Mouse (Mus musculus): Measurements from ENCODE around the gene Pon1.
"Not testable (repeated sequence)": the region's sequence is repeated elsewhere in the genome, so short reads cannot be mapped to it uniquely, and the experiment has no call there.

Pon1 gene

DNA sequence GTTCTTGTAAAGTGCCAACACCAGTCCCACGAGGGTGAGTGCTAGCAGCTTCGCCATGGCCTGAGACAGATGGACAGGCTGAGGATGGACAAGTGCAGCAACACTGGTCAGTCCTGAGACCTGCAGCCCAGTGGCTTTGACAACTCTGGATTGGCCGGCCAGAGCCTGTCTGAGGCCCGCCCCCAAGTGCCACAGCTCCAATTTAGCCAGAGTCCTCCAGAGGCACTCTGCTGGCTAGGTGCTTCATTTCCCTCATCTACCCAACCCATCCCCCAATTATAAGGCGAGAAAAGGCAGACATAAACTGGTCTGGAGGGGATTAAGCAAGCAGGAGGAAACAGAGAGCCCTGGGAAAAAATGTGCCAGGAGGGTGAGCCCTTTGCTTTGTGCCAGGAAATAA lies at the start of gene Pon1:
TSS of gene Pon1 (minus strand) at position 254 of the 400 bp plus-strand sequence.
- peak; percentile 39 for DNase-seq (ENCODE audit: low spot score)

GRCm38 (mm10) chr6:5238799-5239198 lies 45.1 kb upstream of the Pon1 start:
- DNase-seq (ENCODE audit: low spot score), result no peak

DNA sequence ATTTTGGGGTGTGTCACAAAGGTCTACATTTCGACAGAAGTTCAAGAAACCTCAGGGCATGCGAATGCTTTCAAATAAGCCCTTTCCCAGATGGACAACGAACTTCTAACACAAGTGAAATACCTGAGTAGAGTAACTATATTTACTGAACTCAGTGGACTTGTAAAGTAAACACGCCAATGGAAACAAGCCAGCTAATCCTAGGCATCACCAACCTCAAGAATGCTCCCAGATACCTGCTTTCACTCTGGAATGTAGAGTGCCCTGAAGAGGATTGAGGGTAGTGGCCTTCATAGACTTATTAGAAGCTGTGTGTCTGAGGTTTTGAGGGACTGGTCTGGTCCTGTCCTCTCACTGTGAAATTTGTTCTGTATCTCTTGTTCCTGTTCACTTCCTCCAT lies 43.8 kb upstream of the Pon1 start:
- DNase-seq (ENCODE audit: low spot score), result peak; percentile 73

- no peak for DNase-seq (ENCODE audit: low spot score)
Measured at GRCm38 (mm10) chr6:5236843-5237371, 43.2 kb upstream of the Pon1 start.

DNA sequence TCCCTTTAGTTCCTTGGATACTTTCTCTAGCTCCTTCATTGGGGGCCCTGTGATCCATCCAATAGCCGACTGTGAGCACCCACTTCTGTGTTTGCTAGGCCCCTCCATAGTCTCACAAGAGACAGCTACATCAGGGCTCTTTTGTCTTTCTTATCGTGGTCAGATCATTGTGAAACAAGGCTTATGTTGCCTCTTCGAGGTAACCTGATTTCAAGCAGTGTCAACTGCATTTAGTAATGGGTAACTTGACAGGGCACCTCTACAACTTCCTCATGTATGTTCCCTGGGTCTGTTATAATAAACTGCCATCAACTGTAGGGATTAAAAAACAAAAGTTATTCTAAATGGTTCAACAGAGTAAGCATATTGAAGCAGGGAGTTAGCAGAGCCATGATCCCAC lies 40.8 kb upstream of the Pon1 start:
- no peak for DNase-seq (ENCODE audit: low spot score)

DNA sequence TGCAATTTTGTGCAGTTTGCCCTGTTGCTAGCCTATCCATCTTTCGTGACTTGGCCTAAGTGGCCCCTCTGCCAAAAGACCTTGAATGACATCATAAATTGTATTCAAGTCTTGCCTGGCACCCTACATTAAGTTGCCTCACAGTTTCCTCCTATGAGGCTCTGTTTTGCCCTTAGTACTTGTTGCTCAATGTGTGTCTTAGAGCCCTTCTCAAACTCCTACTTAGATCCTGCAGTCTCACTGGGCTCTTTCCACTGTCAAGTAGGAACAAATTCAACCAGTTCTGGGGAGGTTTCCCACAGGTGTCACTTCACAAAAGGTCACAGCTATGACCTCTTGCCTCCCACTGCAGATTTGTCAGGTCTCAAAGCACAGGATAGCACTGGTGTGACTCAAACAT lies 40.1 kb upstream of the Pon1 start:
- DNase-seq (ENCODE audit: low spot score), result peak; percentile 75

- DNase-seq (ENCODE audit: low spot score), result peak; percentile 51
Measured at GRCm38 (mm10) chr6:5232022-5232421, 38.3 kb upstream of the Pon1 start.

- no peak for DNase-seq (ENCODE audit: low spot score)
Measured at GRCm38 (mm10) chr6:5230261-5230660, 36.5 kb upstream of the Pon1 start.

GRCm38 (mm10) chr6:5223551-5223950 lies 29.8 kb upstream of the Pon1 start:
- not testable (repeated sequence) for DNase-seq (ENCODE audit: low spot score)

- no peak for DNase-seq (ENCODE audit: low spot score)
Measured at GRCm38 (mm10) chr6:5222080-5222479, 28.3 kb upstream of the Pon1 start.

GRCm38 (mm10) chr6:5218190-5218589 lies 24.4 kb upstream of the Pon1 start:
- DNase-seq (ENCODE audit: low spot score), result no peak

- DNase-seq (ENCODE audit: low spot score), result no peak
Measured at GRCm38 (mm10) chr6:5207817-5208216, 14.1 kb upstream of the Pon1 start.

- peak; percentile 72 for DNase-seq (ENCODE audit: low spot score)
Measured at GRCm38 (mm10) chr6:5199916-5200315, 6.2 kb upstream of the Pon1 start.

- DNase-seq (ENCODE audit: low spot score), result no peak
Measured at GRCm38 (mm10) chr6:5199376-5199905, 5.7 kb upstream of the Pon1 start.

GRCm38 (mm10) chr6:5198590-5198989 lies 4.8 kb upstream of the Pon1 start:
- peak; percentile 52 for DNase-seq (ENCODE audit: low spot score)

DNA sequence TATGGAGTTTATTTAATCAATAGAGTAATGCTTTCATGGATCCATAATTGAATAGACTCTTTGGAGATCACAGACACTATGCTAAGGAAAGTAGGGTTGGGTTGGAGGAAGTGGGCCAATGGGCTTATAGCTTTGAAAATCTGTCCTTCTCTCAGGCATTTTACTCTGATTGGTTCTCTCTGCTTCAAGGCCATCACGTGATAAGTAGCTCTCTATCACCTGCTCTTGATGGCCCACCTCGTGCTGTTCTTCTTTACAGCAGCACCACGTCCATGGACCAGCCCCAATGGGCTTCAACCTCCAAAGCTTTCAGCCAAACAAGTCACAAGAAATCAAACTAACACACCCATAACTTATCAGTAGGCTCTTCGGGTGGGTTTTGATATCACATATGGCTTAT lies 3.0 kb downstream of the Pon1 start:
- no peak for DNase-seq (ENCODE audit: low spot score)

- peak; percentile 72 for DNase-seq (ENCODE audit: low spot score)
Measured at GRCm38 (mm10) chr6:5189507-5189906, 4.2 kb downstream of the Pon1 start.

DNA sequence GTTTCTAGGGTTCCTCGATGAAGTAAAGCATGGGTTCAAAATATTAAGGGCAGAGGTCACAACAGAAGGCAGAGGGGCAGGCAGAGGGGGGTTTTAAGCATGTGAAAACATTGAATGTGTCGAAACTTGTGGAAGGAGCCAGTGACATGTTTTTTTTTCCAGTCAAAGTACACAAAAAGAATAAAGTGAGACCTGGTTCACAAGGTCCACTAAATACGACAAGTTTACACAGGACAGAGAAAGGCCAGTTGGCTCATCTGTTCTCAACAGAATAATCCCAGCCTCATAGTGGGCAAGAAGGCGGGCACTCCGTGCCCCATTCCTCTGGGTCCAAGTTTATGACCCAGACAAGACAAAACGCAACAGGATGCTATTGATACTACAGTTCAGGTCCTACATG lies 4.8 kb downstream of the Pon1 start:
- no peak for DNase-seq (ENCODE audit: low spot score)

DNA sequence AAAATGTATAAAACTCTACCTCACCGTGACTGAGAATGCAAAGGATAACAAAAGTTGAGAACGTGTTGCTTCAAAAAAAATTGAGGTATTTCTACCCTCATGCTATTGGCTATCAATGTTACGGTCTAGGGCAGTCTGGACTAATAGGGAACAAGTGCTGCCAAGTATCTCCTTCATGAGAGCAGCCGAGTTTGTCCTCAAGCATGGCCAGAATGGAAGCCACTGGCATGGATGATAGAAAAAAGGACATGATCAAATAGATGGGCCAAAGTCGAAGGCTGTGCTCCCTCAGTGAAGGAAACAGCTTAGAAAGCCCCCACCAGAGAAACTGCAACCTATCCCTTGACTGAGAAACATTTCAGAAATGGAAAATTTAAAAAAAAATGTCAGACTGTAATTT lies 5.7 kb downstream of the Pon1 start:
- DNase-seq (ENCODE audit: low spot score), result no peak

DNA sequence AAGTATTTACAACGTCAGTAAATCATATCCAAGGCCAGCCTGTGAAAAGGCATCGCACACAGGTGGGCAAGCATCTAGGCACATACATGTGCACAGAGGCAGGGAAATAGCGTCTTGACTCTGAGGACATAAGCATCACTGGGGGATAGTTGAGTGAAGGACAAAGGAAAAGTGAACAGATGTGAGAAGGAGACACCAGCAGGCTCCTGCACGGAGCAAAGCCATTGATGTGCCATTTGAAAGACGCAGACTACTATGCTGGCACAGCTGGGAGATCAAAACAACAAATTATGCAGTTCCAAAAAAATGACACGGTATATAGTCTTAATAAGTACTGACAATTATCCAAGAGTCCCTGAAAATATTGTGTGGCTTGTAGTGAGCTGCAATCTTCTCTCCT lies 6.2 kb downstream of the Pon1 start:
- DNase-seq (ENCODE audit: low spot score), result no peak

DNA sequence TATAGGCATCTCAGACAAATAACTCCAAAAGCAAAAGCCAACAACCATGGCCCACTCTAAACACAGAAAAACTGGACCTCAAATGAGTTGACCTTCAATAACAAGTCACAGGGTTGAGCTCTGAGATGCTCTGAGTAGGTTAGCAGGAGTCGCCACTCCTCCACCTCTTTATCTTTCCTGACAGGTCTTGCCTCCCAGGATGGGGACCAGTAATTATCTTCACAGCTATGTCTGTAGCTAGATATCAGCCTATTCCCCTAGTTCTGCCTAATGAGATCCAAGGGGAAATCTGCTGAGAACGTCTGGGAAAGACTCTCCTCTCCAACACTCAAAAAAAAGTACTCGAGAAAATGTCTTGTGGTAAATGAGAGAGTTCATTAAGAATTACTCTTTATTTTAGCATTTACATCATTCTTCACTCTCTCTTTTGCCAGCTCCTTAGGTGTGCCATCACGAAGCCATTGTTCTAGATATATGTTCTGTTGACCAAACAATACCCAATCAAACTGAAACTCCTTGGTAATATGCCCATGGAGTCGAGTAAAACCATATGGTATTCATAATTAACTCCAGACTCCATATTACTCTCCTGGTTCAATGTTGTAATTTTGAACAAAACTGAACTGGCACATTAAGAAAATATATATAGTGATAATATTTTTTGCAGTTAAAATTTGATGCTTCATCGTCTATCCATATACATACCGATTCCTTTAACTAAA lies 7.4 kb downstream of the Pon1 start:
- no peak for DNase-seq (ENCODE audit: low spot score)

GRCm38 (mm10) chr6:5180645-5181044 lies 13.1 kb downstream of the Pon1 start:
- no peak for DNase-seq (ENCODE audit: low spot score)

DNA sequence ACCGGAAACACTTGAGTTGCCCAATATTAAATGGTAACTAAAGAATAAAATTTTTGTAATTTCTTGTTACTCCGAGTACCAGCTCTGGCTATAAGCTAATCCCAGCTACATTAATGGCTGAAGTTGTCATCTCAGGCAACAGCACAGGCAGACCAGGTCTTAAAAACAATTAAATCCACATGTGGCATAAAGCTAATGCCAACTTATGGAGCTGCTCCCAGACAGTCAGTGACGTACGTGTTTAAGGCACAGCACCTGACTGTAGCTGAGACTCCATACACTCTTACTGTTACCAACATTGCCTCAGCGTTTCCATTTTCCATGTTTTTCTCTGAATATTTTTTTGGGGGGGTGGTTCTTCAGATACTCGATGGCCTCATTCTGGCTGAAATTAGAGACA lies 14.6 kb downstream of the Pon1 start:
- DNase-seq (ENCODE audit: low spot score), result no peak
